Mouse (Mus musculus) liver, embryonic 14.5 days (tissue): Measurements from ENCODE around the gene Hist1h1a.

Source experiments
- CTCF ChIP-seq: IDR thresholded peaks from 2 replicates; pipeline ENCODE4 v1.5.1; 2016; ENCODE audit warnings: antibody characterized with exemption, low read depth, control low read depth
- EP300 ChIP-seq: IDR thresholded peaks from 2 replicates; pipeline ENCODE4 v1.6.1; 2016; ENCODE audit warnings: antibody characterized with exemption, low read depth

DNA sequence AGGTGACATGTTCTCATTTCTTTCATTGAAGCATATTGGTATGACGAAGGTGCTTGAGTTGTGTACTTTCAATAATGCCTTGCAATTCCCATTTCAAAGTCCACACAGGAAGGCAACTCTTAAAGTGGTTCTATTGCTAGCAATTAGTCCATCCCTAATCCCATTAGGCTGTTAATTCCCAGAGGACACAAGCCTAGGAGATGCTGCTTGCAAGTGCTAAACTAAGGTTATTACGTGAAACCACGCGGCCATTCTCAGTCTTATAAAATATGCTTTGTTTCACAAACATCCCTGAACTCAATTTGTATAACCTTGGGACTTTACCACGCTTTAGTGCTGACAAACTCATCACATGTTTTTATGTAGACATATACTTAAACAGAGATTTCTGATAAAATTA is 26.4 kb upstream of the Hist1h1a start:
- TF ChIP-seq CTCF: no peak
- no peak for TF ChIP-seq EP300
